Mouse (Mus musculus) heart, embryonic 16.5 days (tissue): Measurements from ENCODE around the gene Actl10. TPM values are rescaled to one million over a fixed set of nuclear protein-coding genes. Genes with fewer than 3 reads are reported as not detected.

ENCODE experiments used
- ATAC-seq: fragments of 200-750 bp; cut with Nextera tagmentation; replicated peaks from 2 replicates; pipeline ENCODE4 v1.8.0; 2017; ENCODE audit warnings: moderate number of reproducible peaks; ENCODE audit not compliant: insufficient read depth, low FRiP score; ENCODE audit errors: extremely low read depth
- H3K27ac ChIP-seq: fragments of 300-500 bp; sonication (generic); 2 replicates; pipeline ENCODE4 v1.5.1; 2014; ENCODE audit warnings: mild to moderate bottlenecking, low read length, control low read depth, moderate library complexity
- H3K27me3 ChIP-seq: fragments of 300-500 bp; sonication (generic); 2 replicates; pipeline ENCODE4 v1.6.1; 2014; ENCODE audit warnings: low read length, mixed read lengths; ENCODE audit not compliant: control insufficient read depth, insufficient read depth
- H3K36me3 ChIP-seq: fragments of 300-500 bp; sonication (generic); 2 replicates; pipeline ENCODE4 v1.6.1; 2014; ENCODE audit not compliant: control insufficient read depth, insufficient read depth
- H3K4me1 ChIP-seq: fragments of 300-500 bp; sonication (generic); 2 replicates; pipeline ENCODE4 v1.6.1; 2014; ENCODE audit warnings: low read length, mixed read lengths; ENCODE audit not compliant: control insufficient read depth, insufficient read depth
- H3K4me2 ChIP-seq: fragments of 300-500 bp; sonication (generic); 2 replicates; pipeline ENCODE4 v1.6.1; 2014; ENCODE audit warnings: low read depth, mild to moderate bottlenecking, control low read depth, low read length
- H3K4me3 ChIP-seq: fragments of 300-500 bp; sonication (generic); 2 replicates; pipeline ENCODE4 v1.5.1; 2014; ENCODE audit warnings: mild to moderate bottlenecking, control low read depth, low read length
- H3K9ac ChIP-seq: fragments of 300-500 bp; sonication (generic); 2 replicates; pipeline ENCODE4 v1.6.1; 2014; ENCODE audit warnings: low read length, control low read depth
- H3K9me3 ChIP-seq: fragments of 300-500 bp; sonication (generic); replicated peaks from 2 replicates; pipeline ENCODE4 v1.6.1; 2016; ENCODE audit warnings: low read length; ENCODE audit not compliant: control insufficient read depth
- WGBS: fragments of 180-500 bp; shearing (Covaris S2); extraction: QIAGEN DNeasy Blood & Tissue Kit; methylation state at CpG from one replicate; pipeline ENCODE4 v1.1.7; 2014; 5-methylcytosine and 5-hydroxymethylcytosine counted together
- polyA plus RNA-seq: library from polyadenylated mRNA; unstranded; fragments of >200 nt; fragmentation: Nextera tagmentation; extraction: Ambion mirVana; gene quantifications from 2 replicates; pipeline ENCODE4 v1.2.1, GENCODE M21; 2015

The Actl10 gene
- polyA plus RNA-seq, 1 experiment from 2014 or later, result 0.16 TPM

- Histone ChIP-seq H3K4me1 (peaks cover 14% of the 10 kb centered on the region), H3K9me3 (no peaks in the 10 kb centered on the region), H3K9ac (no peak within 1 kb of the TSS), H3K27ac (no peak within 1 kb of the TSS), H3K27me3 (peaks cover 14% of the 10 kb centered on the region), H3K4me3 (no peak within 1 kb of the TSS), H3K36me3 (no peaks in the 10 kb centered on the region), H3K4me2 (no peak within 1 kb of the TSS)
- ATAC-seq, result no peak
- WGBS, result 93% methylated on average over 10 of the region's 10 CpGs
These were observed 4.9 kb upstream of the Actl10 start, which contains the start of gene 1700003F12Rik for GRCm38 (mm10) chr2:154546711-154547110. Gene 1700003F12Rik (plus strand): TSS chr2:154547085.

GRCm38 (mm10) chr2:154548688-154549087 is 2.9 kb upstream of the Actl10 start:
- H3K4me1 ChIP-seq, result peaks cover 25% of the 10 kb centered on the region
- peak overlapping the region; percentile 77 for H3K4me2 ChIP-seq
- H3K27me3 ChIP-seq, result peaks cover 14% of the 10 kb centered on the region
- no peaks in the 10 kb centered on the region for H3K36me3 ChIP-seq
- no peak overlapping the region for H3K27ac ChIP-seq
- no peak overlapping the region for H3K4me3 ChIP-seq
- no peak for ATAC-seq
- no peaks in the 10 kb centered on the region for H3K9me3 ChIP-seq
- H3K9ac ChIP-seq, result no peak overlapping the region
- 62% methylated on average over 3 of the region's 3 CpGs for WGBS

- Histone ChIP-seq H3K27me3 (peaks cover 14% of the 10 kb centered on the region), H3K4me1 (peaks cover 24% of the 10 kb centered on the region), H3K36me3 (no peaks in the 10 kb centered on the region), H3K27ac (no peak overlapping the region), H3K4me2 (peak overlapping the region; percentile 77), H3K9ac (peak overlapping the region; percentile 56), H3K9me3 (no peaks in the 10 kb centered on the region), H3K4me3 (peak overlapping the region; percentile 47)
- peak; percentile 50 for ATAC-seq
- 5% methylated on average over 48 of the region's 48 CpGs for WGBS
These were observed 2.3 kb upstream of the Actl10 start for GRCm38 (mm10) chr2:154549127-154549885.

- Histone ChIP-seq H3K36me3 (no peaks in the 10 kb centered on the region), H3K27ac (no peak overlapping the region), H3K4me2 (peak overlapping the region; percentile 77), H3K27me3 (peaks cover 14% of the 10 kb centered on the region), H3K9ac (no peak overlapping the region), H3K9me3 (no peaks in the 10 kb centered on the region), H3K4me3 (peak overlapping the region; percentile 47), H3K4me1 (peaks cover 24% of the 10 kb centered on the region)
- no peak for ATAC-seq
- 16% methylated on average over 20 of the region's 20 CpGs for WGBS
These were observed 1.7 kb upstream of the Actl10 start for GRCm38 (mm10) chr2:154549886-154550189.

GRCm38 (mm10) chr2:154550937-154551336 is 639 bp upstream of the Actl10 start:
- H3K9ac ChIP-seq, result no peak overlapping the region
- H3K9me3 ChIP-seq, result no peaks in the 10 kb centered on the region
- H3K4me2 ChIP-seq, result no peak overlapping the region
- ATAC-seq, result no peak
- 49% methylated on average over 2 of the region's 2 CpGs for WGBS
- H3K4me3 ChIP-seq, result no peak overlapping the region
- H3K27ac ChIP-seq, result no peak overlapping the region
- H3K36me3 ChIP-seq, result no peaks in the 10 kb centered on the region
- H3K4me1 ChIP-seq, result peaks cover 24% of the 10 kb centered on the region
- peaks cover 14% of the 10 kb centered on the region for H3K27me3 ChIP-seq

- Histone ChIP-seq H3K27me3 (peaks cover 14% of the 10 kb centered on the region), H3K4me3 (peak overlapping the region; percentile 42), H3K4me1 (peaks cover 24% of the 10 kb centered on the region), H3K9me3 (no peaks in the 10 kb centered on the region), H3K36me3 (no peaks in the 10 kb centered on the region), H3K9ac (peak overlapping the region; percentile 45), H3K4me2 (peak overlapping the region; percentile 73), H3K27ac (peak overlapping the region; percentile 34; the same call in 1 of the 2 replicates)
- no peak for ATAC-seq
- 25% methylated on average over 21 of the region's 21 CpGs for WGBS
These were observed 351 bp downstream of the Actl10 start for GRCm38 (mm10) chr2:154551927-154552326.

GRCm38 (mm10) chr2:154552424-154552907 is 890 bp downstream of the Actl10 start:
- H3K4me3 ChIP-seq, result peak overlapping the region; percentile 42
- no peaks in the 10 kb centered on the region for H3K9me3 ChIP-seq
- ATAC-seq, result peak; percentile 46
- H3K4me1 ChIP-seq, result peaks cover 24% of the 10 kb centered on the region
- H3K4me2 ChIP-seq, result peak overlapping the region; percentile 73
- peak overlapping the region; percentile 34; the same call in 1 of the 2 replicates for H3K27ac ChIP-seq
- 14% methylated on average over 27 of the region's 27 CpGs for WGBS
- H3K27me3 ChIP-seq, result peaks cover 14% of the 10 kb centered on the region
- peak overlapping the region; percentile 45 for H3K9ac ChIP-seq
- no peaks in the 10 kb centered on the region for H3K36me3 ChIP-seq

- H3K4me2 ChIP-seq, result no peak overlapping the region
- peaks cover 11% of the 10 kb centered on the region for H3K27me3 ChIP-seq
- H3K9ac ChIP-seq, result no peak overlapping the region
- no peak for ATAC-seq
- WGBS, result 78% methylated on average over 6 of the region's 6 CpGs
- H3K9me3 ChIP-seq, result no peaks in the 10 kb centered on the region
- peaks cover 21% of the 10 kb centered on the region for H3K4me1 ChIP-seq
- H3K36me3 ChIP-seq, result no peaks in the 10 kb centered on the region
- H3K4me3 ChIP-seq, result no peak overlapping the region
- no peak overlapping the region for H3K27ac ChIP-seq
These were observed 3.7 kb downstream of the Actl10 start for GRCm38 (mm10) chr2:154555235-154555634.

- no peak for ATAC-seq
- Histone ChIP-seq H3K27me3 (no peaks in the 10 kb centered on the region), H3K4me2 (no peak overlapping the region)
These were observed 5.7 kb downstream of the Actl10 start for GRCm38 (mm10) chr2:154557184-154557832.

More at GRCm38 (mm10) chr2:154557184-154557832, 5.7 kb downstream of the Actl10 start:
- H3K9me3 ChIP-seq, result no peaks in the 10 kb centered on the region
- H3K4me3 ChIP-seq, result no peak overlapping the region
- H3K36me3 ChIP-seq, result peaks cover 4% of the 10 kb centered on the region; the same call in 1 of the 2 replicates
- no peak overlapping the region for H3K27ac ChIP-seq
- H3K4me1 ChIP-seq, result peaks cover 14% of the 10 kb centered on the region
- H3K9ac ChIP-seq, result no peak overlapping the region
- WGBS, result 45% methylated on average over 5 of the region's 5 CpGs
